Mouse (Mus musculus) thymus, adult 2 months (tissue): ENCODE measurements around the gene Stk24.

ENCODE experiments used
- CTCF ChIP-seq: fragments of 200-500 bp; IDR thresholded peaks from 2 replicates; pipeline ENCODE4 v1.5.1; 2012; ENCODE audit warnings: mild to moderate bottlenecking, control low read depth, low read length, moderate library complexity, borderline replicate concordance; ENCODE audit not compliant: control insufficient read depth, poor library complexity, insufficient read depth; ENCODE audit errors: extremely low read depth
- POLR2A ChIP-seq: fragments of 200-500 bp; IDR thresholded peaks from 2 replicates; pipeline ENCODE4 v1.6.1; 2012; ENCODE audit warnings: mild to moderate bottlenecking, low read length, control low read depth, moderate library complexity; ENCODE audit not compliant: control insufficient read depth, poor library complexity, insufficient read depth; ENCODE audit errors: extremely low read depth

- TF ChIP-seq CTCF (no peak), POLR2A (no peak)
Observed at GRCm38 (mm10) chr14:121355732-121356131, 24.1 kb downstream of the Stk24 start.
